Mouse (Mus musculus): ENCODE measurements around the gene Ern1. TPM values are rescaled to one million over a fixed set of nuclear protein-coding genes. Genes with fewer than 3 reads are reported as not detected.
"Not testable (repeated sequence)": the region's sequence is repeated elsewhere in the genome, so short reads cannot be mapped to it uniquely, and the experiment has no call there.

Gene Ern1
- total RNA-seq, 2 experiments from 2014 or later: 67.0 to 81.3 TPM

- ATAC-seq (replicated peaks; ENCODE audit: poor library complexity, severe bottlenecking): no peak
Measured at GRCm38 (mm10) chr11:106504129-106504528, 16.5 kb upstream of the Ern1 start.

GRCm38 (mm10) chr11:106503425-106503717 is 15.7 kb upstream of the Ern1 start:
- no peak for ATAC-seq (replicated peaks; ENCODE audit: poor library complexity, severe bottlenecking)

GRCm38 (mm10) chr11:106502631-106503424 is 15.2 kb upstream of the Ern1 start:
- ATAC-seq (replicated peaks; ENCODE audit: poor library complexity, severe bottlenecking): no peak

- no peak for ATAC-seq (replicated peaks; ENCODE audit: poor library complexity, severe bottlenecking)
Measured at GRCm38 (mm10) chr11:106502159-106502505, 14.5 kb upstream of the Ern1 start.

- peak; percentile 23 for ATAC-seq (replicated peaks; ENCODE audit: poor library complexity, severe bottlenecking)
Measured at GRCm38 (mm10) chr11:106501308-106502158, 13.9 kb upstream of the Ern1 start.

- peak; percentile 88 for ATAC-seq (replicated peaks; ENCODE audit: poor library complexity, severe bottlenecking)
Measured at GRCm38 (mm10) chr11:106500393-106501307, 13.0 kb upstream of the Ern1 start.

- ATAC-seq (replicated peaks; ENCODE audit: poor library complexity, severe bottlenecking): peak; percentile 28
Measured at GRCm38 (mm10) chr11:106498739-106499379, 11.2 kb upstream of the Ern1 start.

- ATAC-seq (replicated peaks; ENCODE audit: poor library complexity, severe bottlenecking): peak; percentile 16; the same call in 1 of the 2 replicates
Measured at GRCm38 (mm10) chr11:106497926-106498325, 10.3 kb upstream of the Ern1 start.

GRCm38 (mm10) chr11:106497009-106497408 is 9.4 kb upstream of the Ern1 start:
- ATAC-seq (replicated peaks; ENCODE audit: poor library complexity, severe bottlenecking): not testable (repeated sequence)

- ATAC-seq (replicated peaks; ENCODE audit: poor library complexity, severe bottlenecking): no peak
Measured at GRCm38 (mm10) chr11:106492984-106493669, 5.5 kb upstream of the Ern1 start.

- peak; percentile 25; the same call in 1 of the 2 replicates for ATAC-seq (replicated peaks; ENCODE audit: poor library complexity, severe bottlenecking)
Measured at GRCm38 (mm10) chr11:106491393-106491792, 3.7 kb upstream of the Ern1 start.

GRCm38 (mm10) chr11:106490600-106490999 is 2.9 kb upstream of the Ern1 start:
- not testable (repeated sequence) for ATAC-seq (replicated peaks; ENCODE audit: poor library complexity, severe bottlenecking)

- no peak for ATAC-seq (replicated peaks; ENCODE audit: poor library complexity, severe bottlenecking)
Measured at GRCm38 (mm10) chr11:106490057-106490456, 2.4 kb upstream of the Ern1 start.

GRCm38 (mm10) chr11:106489036-106489693 is 1.5 kb upstream of the Ern1 start:
- no peak for ATAC-seq (replicated peaks; ENCODE audit: poor library complexity, severe bottlenecking)

GRCm38 (mm10) chr11:106488126-106488561 is 492 bp upstream of the Ern1 start:
- ATAC-seq (replicated peaks; ENCODE audit: poor library complexity, severe bottlenecking): peak; percentile 50

- no peak for ATAC-seq (replicated peaks; ENCODE audit: poor library complexity, severe bottlenecking)
Measured at GRCm38 (mm10) chr11:106486866-106487732, 553 bp downstream of the Ern1 start.

GRCm38 (mm10) chr11:106486042-106486865 is 1.4 kb downstream of the Ern1 start:
- ATAC-seq (replicated peaks; ENCODE audit: poor library complexity, severe bottlenecking): no peak

Data from granulocyte monocyte progenitor cell, adult 5-6 weeks (primary cell).